Mouse (Mus musculus) midbrain, embryonic 11.5 days (tissue): ENCODE data around the gene Nmnat3. TPM values are rescaled to one million over a fixed set of nuclear protein-coding genes. Genes with fewer than 3 reads are reported as not detected.

ENCODE experiments used
- ATAC-seq: fragments of 200-750 bp; cut with Nextera tagmentation; 2 replicates; pipeline ENCODE4 v1.8.0; 2017; ENCODE audit warnings: moderate TSS enrichment, moderate library complexity; ENCODE audit not compliant: low FRiP score
- DNase-seq: peaks from one replicate; pipeline ENCODE4 v3.0.0; 2015; ENCODE audit warnings: low spot score; ENCODE audit errors: missing footprints
- H3K27ac ChIP-seq: fragments of 300-500 bp; sonication (generic); 2 replicates; pipeline ENCODE4 v1.5.1; 2014; ENCODE audit warnings: low read depth, low read length
- H3K27me3 ChIP-seq: fragments of 300-500 bp; sonication (generic); 2 replicates; pipeline ENCODE4 v1.6.1; 2014; ENCODE audit warnings: mild to moderate bottlenecking, low read length, moderate library complexity, mixed read lengths; ENCODE audit not compliant: control insufficient read depth, insufficient read depth
- H3K36me3 ChIP-seq: fragments of 300-500 bp; sonication (generic); 2 replicates; pipeline ENCODE4 v1.6.1; 2014; ENCODE audit warnings: mild to moderate bottlenecking, low read length, moderate library complexity, mixed read lengths; ENCODE audit not compliant: control insufficient read depth, insufficient read depth
- H3K4me1 ChIP-seq: fragments of 300-500 bp; sonication (generic); 2 replicates; pipeline ENCODE4 v1.6.1; 2014; ENCODE audit warnings: low read length; ENCODE audit not compliant: control insufficient read depth, insufficient read depth
- H3K4me2 ChIP-seq: fragments of 300-500 bp; sonication (generic); 2 replicates; pipeline ENCODE4 v1.6.1; 2014; ENCODE audit warnings: mild to moderate bottlenecking, moderate library complexity
- H3K4me3 ChIP-seq: fragments of 300-500 bp; sonication (generic); 2 replicates; pipeline ENCODE4 v1.5.1; 2014; ENCODE audit warnings: low read depth, low read length
- H3K9ac ChIP-seq: fragments of 300-500 bp; sonication (generic); 2 replicates; pipeline ENCODE4 v1.6.1; 2014; ENCODE audit warnings: low read length
- H3K9me3 ChIP-seq: fragments of 300-500 bp; sonication (generic); 2 replicates; pipeline ENCODE4 v1.6.1; 2016; ENCODE audit warnings: low read length; ENCODE audit not compliant: control insufficient read depth
- WGBS: fragments of 180-500 bp; shearing (Covaris S2); extraction: QIAGEN DNeasy Blood & Tissue Kit; methylation state at CpG from one replicate; pipeline ENCODE4 v1.1.7; 2014; 5-methylcytosine and 5-hydroxymethylcytosine counted together
- polyA plus RNA-seq: library from polyadenylated mRNA; unstranded; fragments of >200 nt; fragmentation: Nextera tagmentation; extraction: Ambion mirVana; gene quantifications from 2 replicates; pipeline ENCODE4 v1.2.1, GENCODE M21; 2014

The Nmnat3 gene
- polyA plus RNA-seq, 1 experiment from 2014 or later, result 3.2 TPM

GRCm38 (mm10) chr9:98318875-98319274 is 31.6 kb downstream of the Nmnat3 start:
- no peak overlapping the region for H3K9ac ChIP-seq
- 55% methylated on average over 3 of the region's 3 CpGs for WGBS
- H3K27me3 ChIP-seq, result no peaks in the 10 kb centered on the region
- no peak overlapping the region for H3K27ac ChIP-seq
- no peaks in the 10 kb centered on the region for H3K9me3 ChIP-seq
- no peak overlapping the region for H3K4me3 ChIP-seq
- no peaks in the 10 kb centered on the region for H3K4me1 ChIP-seq
- ATAC-seq (no peak), DNase-seq (no peak)
- H3K4me2 ChIP-seq, result no peak overlapping the region
- H3K36me3 ChIP-seq, result no peaks in the 10 kb centered on the region

DNA sequence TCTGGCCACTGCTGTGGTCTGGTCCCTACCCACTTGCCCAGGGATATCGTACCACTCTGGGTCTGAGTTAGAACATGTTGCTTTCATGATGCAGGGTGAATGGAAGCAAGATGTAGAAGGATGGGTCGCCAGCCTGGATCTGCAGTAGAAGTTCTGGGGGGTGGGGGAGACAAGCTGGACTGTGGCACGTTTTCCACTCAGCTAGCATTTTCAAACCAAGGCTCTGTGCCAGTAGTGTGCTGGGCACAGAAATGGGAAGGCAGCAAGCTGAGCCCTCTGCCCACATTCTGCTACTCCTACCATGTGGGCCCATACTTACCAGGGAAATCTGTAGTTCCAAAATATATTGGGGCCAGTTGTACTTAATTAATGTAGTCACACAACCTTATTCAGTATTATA is 33.5 kb downstream of the Nmnat3 start:
- H3K4me2 ChIP-seq, result no peak overlapping the region
- no peaks in the 10 kb centered on the region for H3K27me3 ChIP-seq
- no peaks in the 10 kb centered on the region for H3K36me3 ChIP-seq
- 90% methylated on average over 3 of the region's 3 CpGs for WGBS
- H3K27ac ChIP-seq, result no peak overlapping the region
- ATAC-seq (no peak), DNase-seq (no peak)
- no peak overlapping the region for H3K4me3 ChIP-seq
- no peaks in the 10 kb centered on the region for H3K9me3 ChIP-seq
- H3K4me1 ChIP-seq, result no peaks in the 10 kb centered on the region
- no peak overlapping the region for H3K9ac ChIP-seq

DNA sequence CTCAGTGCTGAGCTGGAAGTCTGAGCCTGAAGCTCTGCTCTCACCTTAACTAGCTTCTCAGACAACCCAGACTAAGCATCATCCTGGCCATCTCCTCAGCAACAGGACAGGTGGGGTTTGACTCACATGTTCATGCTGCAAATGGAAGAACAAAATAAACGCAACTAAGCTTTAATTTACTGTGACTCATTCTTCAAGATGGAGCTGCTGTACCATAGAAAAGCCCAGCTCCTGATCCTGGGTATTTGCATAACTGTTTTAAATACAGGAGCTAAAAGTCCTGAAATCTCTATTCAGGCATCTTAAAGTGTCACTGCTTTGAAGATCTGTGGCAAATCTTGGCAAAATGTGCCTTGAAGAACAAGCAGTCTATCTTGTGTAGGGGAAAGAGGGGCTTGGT is 38.9 kb downstream of the Nmnat3 start:
- Histone ChIP-seq H3K4me1 (peaks cover 10% of the 10 kb centered on the region), H3K27ac (no peak overlapping the region), H3K4me3 (no peak overlapping the region), H3K36me3 (no peaks in the 10 kb centered on the region), H3K9me3 (no peaks in the 10 kb centered on the region), H3K27me3 (no peaks in the 10 kb centered on the region), H3K4me2 (no peak overlapping the region), H3K9ac (no peak overlapping the region)
- no peak for ATAC-seq
- 79% methylated on average over 1 of the region's 1 CpGs for WGBS
- no peak for DNase-seq

DNA sequence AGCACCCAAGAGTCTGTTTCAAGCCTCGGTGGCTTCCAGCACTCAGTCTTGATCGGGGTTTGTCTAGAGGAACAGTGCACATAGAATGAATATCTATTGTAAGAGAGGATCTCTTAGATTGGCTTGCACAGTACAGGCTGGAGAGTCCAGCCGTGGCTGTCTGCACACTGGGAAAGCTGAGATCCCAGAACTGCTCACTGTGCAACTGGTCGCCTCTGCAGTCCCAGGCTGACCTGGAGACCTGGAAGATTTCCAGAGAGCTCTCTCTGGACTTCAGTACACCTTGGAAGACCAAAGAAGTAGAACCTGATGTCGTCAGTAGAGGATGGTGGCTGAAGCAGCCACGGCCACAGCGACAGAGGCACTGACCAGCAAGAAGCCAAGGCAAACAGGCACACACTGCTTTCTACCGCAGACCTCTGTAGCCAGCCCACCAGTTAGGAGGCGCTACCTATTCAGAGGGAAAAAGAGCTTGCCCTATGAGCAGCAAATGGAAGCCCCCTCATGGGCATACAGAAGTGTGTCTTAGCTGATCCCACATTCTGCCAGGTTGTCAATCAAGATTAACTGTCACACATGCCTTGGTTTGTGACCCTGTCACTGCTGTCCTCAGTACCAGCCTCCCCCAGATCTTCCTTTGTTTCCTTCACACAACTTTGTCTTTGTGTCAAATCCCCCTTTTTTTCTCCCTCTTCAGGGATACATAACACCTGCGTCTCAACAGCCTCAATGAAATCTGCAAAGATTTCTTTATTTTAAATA is 41.4 kb downstream of the Nmnat3 start:
- Histone ChIP-seq H3K4me1 (peaks cover 10% of the 10 kb centered on the region), H3K9ac (no peak overlapping the region), H3K4me3 (no peak overlapping the region), H3K27me3 (no peaks in the 10 kb centered on the region), H3K36me3 (no peaks in the 10 kb centered on the region), H3K27ac (no peak overlapping the region), H3K4me2 (peak overlapping the region; percentile 22; the same call in 1 of the 2 replicates), H3K9me3 (no peaks in the 10 kb centered on the region)
- ATAC-seq (peak; percentile 80), DNase-seq (peak; percentile 91)
- 61% methylated on average over 10 of the region's 10 CpGs for WGBS

GRCm38 (mm10) chr9:98329274-98330105 is 42.3 kb downstream of the Nmnat3 start:
- H3K4me2 ChIP-seq, result peak overlapping the region; percentile 22; the same call in 1 of the 2 replicates
- H3K9me3 ChIP-seq, result no peaks in the 10 kb centered on the region
- peak; percentile 65 for ATAC-seq
- H3K36me3 ChIP-seq, result no peaks in the 10 kb centered on the region
- no peak overlapping the region for H3K4me3 ChIP-seq
- WGBS, result 45% methylated on average over 20 of the region's 20 CpGs
- no peak overlapping the region for H3K27ac ChIP-seq
- H3K9ac ChIP-seq, result no peak overlapping the region
- no peaks in the 10 kb centered on the region for H3K27me3 ChIP-seq
- H3K4me1 ChIP-seq, result peaks cover 10% of the 10 kb centered on the region
- no peak for DNase-seq

- Histone ChIP-seq H3K9me3 (no peaks in the 10 kb centered on the region), H3K27ac (no peak overlapping the region), H3K9ac (no peak overlapping the region), H3K4me1 (peaks cover 10% of the 10 kb centered on the region), H3K27me3 (no peaks in the 10 kb centered on the region), H3K4me2 (no peak overlapping the region), H3K4me3 (no peak overlapping the region), H3K36me3 (no peaks in the 10 kb centered on the region)
- DNase-seq, result no peak
- ATAC-seq, result no peak
- 89% methylated on average over 3 of the region's 3 CpGs for WGBS
Measured at GRCm38 (mm10) chr9:98333219-98333754, 46.1 kb downstream of the Nmnat3 start.

GRCm38 (mm10) chr9:98337881-98338769 is 50.9 kb downstream of the Nmnat3 start:
- H3K27ac ChIP-seq, result no peak overlapping the region
- 86% methylated on average over 15 of the region's 15 CpGs for WGBS
- H3K9me3 ChIP-seq, result no peaks in the 10 kb centered on the region
- H3K4me2 ChIP-seq, result no peak overlapping the region
- no peak overlapping the region for H3K4me3 ChIP-seq
- H3K27me3 ChIP-seq, result no peaks in the 10 kb centered on the region
- no peak overlapping the region for H3K9ac ChIP-seq
- H3K36me3 ChIP-seq, result no peaks in the 10 kb centered on the region
- no peak for DNase-seq
- no peaks in the 10 kb centered on the region for H3K4me1 ChIP-seq
- ATAC-seq, result no peak

DNA sequence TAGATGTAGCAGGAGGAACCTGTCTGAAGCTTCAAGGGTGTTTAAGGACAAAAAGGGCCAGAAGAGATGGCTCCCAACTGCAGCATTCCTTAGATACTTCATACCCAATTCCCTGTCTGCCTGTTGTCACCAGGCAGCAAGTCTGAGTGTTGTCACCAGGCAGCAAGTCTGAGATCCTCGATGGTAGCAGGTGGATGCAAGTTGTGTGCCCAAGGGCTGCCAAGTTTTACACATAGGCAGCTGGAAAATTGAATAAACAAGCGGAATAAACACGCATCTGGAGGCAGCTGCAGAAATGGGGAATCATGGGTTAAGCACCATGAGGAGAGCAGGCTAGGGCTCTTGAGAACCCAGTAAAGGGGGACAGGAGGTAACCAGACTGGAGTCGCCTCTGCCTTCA is 52.7 kb downstream of the Nmnat3 start:
- H3K36me3 ChIP-seq, result no peaks in the 10 kb centered on the region
- no peak overlapping the region for H3K9ac ChIP-seq
- H3K4me1 ChIP-seq, result no peaks in the 10 kb centered on the region
- no peak overlapping the region for H3K27ac ChIP-seq
- ATAC-seq (no peak), DNase-seq (no peak)
- no peak overlapping the region for H3K4me3 ChIP-seq
- H3K27me3 ChIP-seq, result no peaks in the 10 kb centered on the region
- 81% methylated on average over 4 of the region's 4 CpGs for WGBS
- no peaks in the 10 kb centered on the region for H3K9me3 ChIP-seq
- H3K4me2 ChIP-seq, result no peak overlapping the region
